Mouse (Mus musculus): ENCODE measurements at regions not wholly inside any gene's neighbourhood (a gene's known extent, or its start where the extent isn't known, plus 50 kb on each side); places are given as distances from the start of the nearest gene placed in this dataset.

- no peak for TF ChIP-seq CTCF (IDR thresholded peaks at IDR 0.05; ENCODE audit: low read depth)
- no peak for ATAC-seq
- WGBS, result 70% methylated on average over 4 of the region's 4 CpGs
Observed at GRCm38 (mm10) chr16:56386539-56386938, 91.1 kb upstream of the Abi3bp start.

GRCm38 (mm10) chr16:56392843-56393242, 84.8 kb upstream of the Abi3bp start:
- H3K4me3 ChIP-seq (ENCODE audit: low read depth, low read length), result no peak overlapping the region
- H3K27ac ChIP-seq (ENCODE audit: low read depth, low read length), result no peak overlapping the region
- no peak overlapping the region for H3K4me2 ChIP-seq (replicated peaks; ENCODE audit: low read depth)
- no peaks in the 10 kb centered on the region for H3K36me3 ChIP-seq (ENCODE audit: control insufficient read depth, insufficient read depth)
- H3K4me1 ChIP-seq (replicated peaks; ENCODE audit: control insufficient read depth, insufficient read depth, low read length), result no peaks in the 10 kb centered on the region
- H3K9ac ChIP-seq (ENCODE audit: low read depth, low read length), result no peak overlapping the region
- no peaks in the 10 kb centered on the region for H3K27me3 ChIP-seq (replicated peaks; ENCODE audit: control insufficient read depth, insufficient read depth, low read length)
- WGBS, result 82% methylated on average over 3 of the region's 3 CpGs
- TF ChIP-seq CTCF (IDR thresholded peaks at IDR 0.05; ENCODE audit: low read depth), result no peak
- H3K9me3 ChIP-seq (ENCODE audit: control insufficient read depth), result no peaks in the 10 kb centered on the region
- no peak for ATAC-seq

More at GRCm38 (mm10) chr16:56386539-56386938, 91.1 kb upstream of the Abi3bp start:
- no peak overlapping the region for H3K27ac ChIP-seq (ENCODE audit: low read depth, low read length)
- no peaks in the 10 kb centered on the region for H3K4me1 ChIP-seq (replicated peaks; ENCODE audit: control insufficient read depth, insufficient read depth, low read length)
- H3K4me2 ChIP-seq (replicated peaks; ENCODE audit: low read depth), result no peak overlapping the region
- no peaks in the 10 kb centered on the region for H3K9me3 ChIP-seq (ENCODE audit: control insufficient read depth)
- H3K4me3 ChIP-seq (ENCODE audit: low read depth, low read length), result no peak overlapping the region
- no peak overlapping the region for H3K9ac ChIP-seq (ENCODE audit: low read depth, low read length)
- no peaks in the 10 kb centered on the region for H3K27me3 ChIP-seq (replicated peaks; ENCODE audit: control insufficient read depth, insufficient read depth, low read length)
- H3K36me3 ChIP-seq (ENCODE audit: control insufficient read depth, insufficient read depth), result no peaks in the 10 kb centered on the region

GRCm38 (mm10) chr16:56396586-56396985, 81.1 kb upstream of the Abi3bp start:
- Histone ChIP-seq H3K27me3 (replicated peaks; ENCODE audit: control insufficient read depth, insufficient read depth, low read length) (no peaks in the 10 kb centered on the region), H3K27ac (ENCODE audit: low read depth, low read length) (no peak overlapping the region), H3K36me3 (ENCODE audit: control insufficient read depth, insufficient read depth) (no peaks in the 10 kb centered on the region), H3K9ac (ENCODE audit: low read depth, low read length) (no peak overlapping the region), H3K4me1 (replicated peaks; ENCODE audit: control insufficient read depth, insufficient read depth, low read length) (no peaks in the 10 kb centered on the region), H3K9me3 (ENCODE audit: control insufficient read depth) (no peaks in the 10 kb centered on the region), H3K4me3 (ENCODE audit: low read depth, low read length) (no peak overlapping the region), H3K4me2 (replicated peaks; ENCODE audit: low read depth) (no peak overlapping the region)
- no peak for TF ChIP-seq CTCF (IDR thresholded peaks at IDR 0.05; ENCODE audit: low read depth)
- ATAC-seq, result peak; percentile 69; the same call in 1 of the 2 replicates
- WGBS, result 12% methylated on average over 4 of the region's 4 CpGs

GRCm38 (mm10) chr16:56399541-56399940, 78.1 kb upstream of the Abi3bp start:
- Histone ChIP-seq H3K27me3 (replicated peaks; ENCODE audit: control insufficient read depth, insufficient read depth, low read length) (no peaks in the 10 kb centered on the region), H3K4me1 (replicated peaks; ENCODE audit: control insufficient read depth, insufficient read depth, low read length) (no peaks in the 10 kb centered on the region), H3K4me2 (replicated peaks; ENCODE audit: low read depth) (no peak overlapping the region), H3K9ac (ENCODE audit: low read depth, low read length) (no peak overlapping the region), H3K36me3 (ENCODE audit: control insufficient read depth, insufficient read depth) (no peaks in the 10 kb centered on the region), H3K4me3 (ENCODE audit: low read depth, low read length) (no peak overlapping the region), H3K27ac (ENCODE audit: low read depth, low read length) (no peak overlapping the region), H3K9me3 (ENCODE audit: control insufficient read depth) (no peaks in the 10 kb centered on the region)
- no peak for TF ChIP-seq CTCF (IDR thresholded peaks at IDR 0.05; ENCODE audit: low read depth)
- WGBS, result 84% methylated on average over 4 of the region's 4 CpGs
- ATAC-seq, result no peak

GRCm38 (mm10) chr16:56423761-56424160, 53.9 kb upstream of the Abi3bp start:
- no peak overlapping the region for H3K9ac ChIP-seq (ENCODE audit: low read depth, low read length)
- 55% methylated on average over 3 of the region's 3 CpGs for WGBS
- no peak for ATAC-seq

More at GRCm38 (mm10) chr16:56423761-56424160, 53.9 kb upstream of the Abi3bp start:
- Histone ChIP-seq H3K27ac (ENCODE audit: low read depth, low read length) (no peak overlapping the region), H3K4me1 (replicated peaks; ENCODE audit: control insufficient read depth, insufficient read depth, low read length) (no peaks in the 10 kb centered on the region), H3K4me3 (ENCODE audit: low read depth, low read length) (no peak overlapping the region), H3K4me2 (replicated peaks; ENCODE audit: low read depth) (no peak overlapping the region), H3K9me3 (ENCODE audit: control insufficient read depth) (no peaks in the 10 kb centered on the region), H3K36me3 (ENCODE audit: control insufficient read depth, insufficient read depth) (no peaks in the 10 kb centered on the region), H3K27me3 (replicated peaks; ENCODE audit: control insufficient read depth, insufficient read depth, low read length) (no peaks in the 10 kb centered on the region)
- TF ChIP-seq CTCF (IDR thresholded peaks at IDR 0.05; ENCODE audit: low read depth), result no peak
